Mouse (Mus musculus): ENCODE data around the gene Hoxc5.

Gene Hoxc5

DNA sequence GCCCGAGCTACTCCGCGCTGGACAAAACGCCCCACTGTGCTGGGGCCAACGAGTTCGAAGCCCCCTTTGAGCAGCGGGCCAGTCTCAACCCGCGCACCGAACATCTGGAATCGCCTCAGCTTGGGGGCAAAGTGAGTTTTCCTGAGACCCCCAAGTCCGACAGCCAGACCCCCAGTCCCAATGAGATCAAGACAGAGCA lies at the start of gene Hoxc5:
Hoxc5 (plus strand) TSS at position 132 of the 199 bp plus-strand sequence.
- no peak for DNase-seq (ENCODE audit: extremely low read depth, low read depth)

DNA sequence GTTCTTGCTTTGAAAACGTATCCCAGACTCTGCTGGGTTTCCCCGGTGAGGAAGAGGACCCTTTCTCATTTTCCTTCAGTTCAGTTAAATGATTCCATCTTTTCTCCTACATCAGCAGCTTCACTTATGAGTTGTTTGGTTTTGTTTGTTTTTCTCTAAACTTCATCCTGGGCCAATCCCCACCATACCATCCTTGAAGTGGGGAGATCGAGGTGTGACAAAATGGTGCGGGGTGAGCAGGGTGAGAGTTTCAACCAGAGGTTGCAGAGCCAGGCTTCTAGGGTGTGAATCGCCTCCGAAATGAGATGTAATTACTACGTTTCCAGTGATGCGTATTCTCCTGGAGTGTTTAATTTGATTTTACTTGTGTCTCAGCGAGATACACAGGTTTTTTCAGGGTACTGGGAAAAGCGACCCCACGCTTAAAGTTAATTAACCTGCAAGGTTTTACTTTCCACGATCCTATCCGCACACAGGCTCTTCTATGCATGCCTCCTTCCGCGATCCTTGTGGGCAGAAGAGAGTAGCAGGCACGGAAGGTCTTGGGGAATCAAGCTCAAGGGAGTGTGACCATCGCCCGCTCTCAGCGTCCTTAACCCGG lies 49.2 kb upstream of the Hoxc5 start:
- no peak for DNase-seq (ENCODE audit: extremely low read depth, low read depth)

DNA sequence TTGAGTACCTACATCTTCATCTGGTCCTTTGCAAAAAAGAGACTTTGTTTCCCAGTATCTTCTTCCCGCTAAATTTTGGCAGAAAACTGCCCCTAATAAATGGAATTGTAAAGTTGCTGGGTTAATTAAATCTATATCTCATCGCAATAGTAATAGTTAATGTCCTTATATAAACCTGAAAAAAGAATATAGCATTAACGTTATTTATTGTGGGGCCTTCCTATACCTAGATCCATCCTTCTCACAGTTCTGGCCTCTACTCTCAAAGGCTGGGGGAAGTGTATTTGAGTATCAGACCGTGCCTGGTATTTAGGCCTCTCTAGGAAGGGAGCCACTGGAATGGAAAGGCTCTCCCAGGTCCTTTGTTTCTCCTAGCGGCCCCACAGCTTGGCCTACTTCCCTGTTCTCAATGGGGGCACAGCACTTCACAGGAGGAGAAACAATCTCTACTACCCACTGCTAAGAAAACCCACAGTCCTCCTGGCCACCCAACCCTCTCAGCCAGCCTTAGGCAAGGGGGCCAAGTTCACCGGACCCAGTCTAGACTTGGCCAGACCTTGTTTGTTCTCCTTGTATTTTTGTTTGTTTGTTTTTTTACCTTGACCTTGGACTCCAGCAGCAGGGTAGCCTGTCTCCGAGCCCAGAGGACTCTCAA lies 48.5 kb upstream of the Hoxc5 start:
- no peak for DNase-seq (ENCODE audit: extremely low read depth, low read depth)

DNA sequence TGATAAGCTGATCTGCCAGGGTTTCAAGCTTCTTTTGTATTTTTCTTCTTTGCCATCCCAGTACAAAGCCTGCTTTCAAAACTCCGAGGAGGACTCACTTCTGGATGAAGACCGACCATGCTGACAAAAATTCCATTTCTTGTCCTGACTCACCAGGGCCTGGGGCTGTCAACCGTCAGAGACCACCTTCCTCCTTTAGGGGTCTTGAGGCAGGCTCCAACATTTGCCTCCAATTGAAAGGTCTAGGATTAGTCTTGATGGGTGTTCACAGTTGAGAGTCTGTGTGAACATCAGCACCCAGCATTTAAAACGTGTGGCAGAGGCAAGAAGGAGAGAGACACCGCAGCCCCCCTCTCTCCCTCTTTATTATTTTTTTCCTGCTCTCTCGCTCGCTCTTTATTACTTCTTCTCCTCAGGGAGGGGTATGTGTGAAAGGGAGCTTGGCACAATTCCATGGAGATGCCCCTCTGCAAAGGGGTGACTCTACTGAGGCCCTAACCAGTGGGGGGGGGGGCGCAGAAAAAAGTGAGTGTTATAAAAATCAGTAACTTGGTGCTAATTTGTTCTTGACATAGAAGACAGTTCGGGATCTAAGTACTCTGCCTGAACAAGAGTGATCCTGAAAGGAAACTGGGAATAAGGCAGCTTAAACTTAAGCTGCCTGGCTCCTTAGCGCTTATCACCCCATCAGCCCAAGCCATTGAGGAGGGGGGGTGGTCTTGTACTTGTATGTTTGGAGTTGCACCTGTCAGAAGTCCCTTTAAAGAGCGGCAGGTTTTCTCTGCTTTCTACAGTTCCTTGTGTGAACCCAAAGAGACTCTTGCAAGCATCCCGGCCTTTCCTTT lies 47.7 kb upstream of the Hoxc5 start:
- no peak for DNase-seq (ENCODE audit: extremely low read depth, low read depth)

DNA sequence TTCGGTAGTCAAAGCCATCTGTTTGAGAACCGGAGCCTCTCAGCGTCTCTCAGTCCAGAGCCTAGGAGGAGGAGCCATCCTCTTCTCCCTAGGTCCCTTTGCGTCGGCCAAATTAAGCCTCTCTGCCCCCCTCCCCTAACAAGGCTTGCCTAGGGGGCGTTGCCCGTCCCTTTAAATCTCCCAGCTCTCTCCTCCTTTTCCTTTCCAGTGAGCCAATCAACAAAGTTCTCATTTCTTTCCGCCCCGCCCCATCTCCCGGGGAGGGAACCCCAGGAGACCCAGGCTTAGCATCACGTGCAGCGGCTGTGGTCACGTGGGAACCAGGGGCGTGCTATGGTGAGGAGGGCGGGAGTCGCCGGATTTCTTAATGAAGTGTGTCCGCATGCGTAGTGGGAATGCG lies 46.6 kb upstream of the Hoxc5 start:
- DNase-seq (ENCODE audit: extremely low read depth, low read depth), result no peak

DNA sequence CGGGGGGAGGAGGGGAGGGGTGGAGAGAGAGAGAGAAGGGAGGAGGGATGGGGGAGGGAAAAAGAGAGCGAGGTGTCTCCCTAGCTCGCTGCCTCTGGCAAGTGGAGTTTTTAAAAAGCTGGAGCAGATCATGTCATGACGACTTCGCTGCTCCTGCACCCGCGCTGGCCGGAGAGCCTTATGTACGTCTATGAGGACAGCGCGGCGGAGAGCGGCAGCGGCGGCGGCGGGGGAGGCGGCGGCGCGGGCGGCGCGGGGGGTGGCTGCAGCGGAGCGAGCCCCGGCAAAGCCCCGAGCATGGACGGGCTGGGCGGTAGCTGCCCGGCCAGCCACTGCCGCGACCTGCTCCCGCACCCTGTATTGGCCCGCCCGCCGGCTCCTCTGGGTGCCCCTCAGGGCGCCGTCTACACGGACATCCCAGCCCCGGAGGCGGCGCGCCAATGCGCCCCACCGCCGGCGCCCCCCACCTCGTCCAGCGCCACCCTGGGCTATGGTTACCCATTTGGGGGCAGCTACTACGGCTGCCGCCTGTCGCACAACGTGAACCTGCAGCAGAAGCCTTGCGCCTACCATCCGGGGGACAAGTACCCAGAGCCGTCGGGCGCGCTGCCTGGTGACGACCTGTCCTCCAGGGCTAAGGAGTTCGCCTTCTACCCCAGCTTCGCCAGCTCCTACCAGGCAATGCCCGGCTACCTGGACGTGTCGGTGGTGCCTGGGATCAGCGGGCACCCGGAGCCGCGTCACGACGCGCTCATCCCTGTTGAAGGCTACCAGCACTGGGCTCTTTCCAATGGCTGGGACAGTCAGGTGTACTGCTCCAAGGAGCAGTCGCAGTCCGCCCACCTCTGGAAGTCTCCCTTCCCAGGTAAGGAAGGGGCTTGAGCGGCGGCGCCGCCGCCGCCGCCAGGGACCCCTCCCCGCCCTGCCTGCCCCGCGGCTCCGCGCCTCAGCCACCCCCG lies 45.9 kb upstream of the Hoxc5 start, which contains the start of gene Hoxc13:
Hoxc13 (plus strand) TSS at position 51 of the 959 bp plus-strand sequence.
- DNase-seq (ENCODE audit: extremely low read depth, low read depth), result no peak

DNA sequence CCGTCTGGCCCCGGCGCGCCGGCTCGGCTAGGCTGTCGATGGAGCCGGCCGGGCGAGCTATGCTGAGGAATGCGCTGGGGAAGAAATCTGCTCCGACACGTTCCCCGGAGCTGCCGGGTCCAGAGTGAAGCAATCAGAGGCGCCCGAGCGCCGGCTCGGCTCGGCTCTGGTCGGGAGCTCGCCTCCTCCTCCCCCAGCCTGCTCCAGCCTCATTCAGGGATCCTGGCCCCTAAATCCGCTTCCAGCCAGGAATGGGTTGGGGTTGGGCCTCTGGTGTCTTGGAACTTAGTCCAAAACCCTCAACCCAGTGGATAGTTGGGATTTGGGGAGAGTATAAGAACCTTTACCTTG lies 45.3 kb upstream of the Hoxc5 start:
- DNase-seq (ENCODE audit: extremely low read depth, low read depth), result no peak

DNA sequence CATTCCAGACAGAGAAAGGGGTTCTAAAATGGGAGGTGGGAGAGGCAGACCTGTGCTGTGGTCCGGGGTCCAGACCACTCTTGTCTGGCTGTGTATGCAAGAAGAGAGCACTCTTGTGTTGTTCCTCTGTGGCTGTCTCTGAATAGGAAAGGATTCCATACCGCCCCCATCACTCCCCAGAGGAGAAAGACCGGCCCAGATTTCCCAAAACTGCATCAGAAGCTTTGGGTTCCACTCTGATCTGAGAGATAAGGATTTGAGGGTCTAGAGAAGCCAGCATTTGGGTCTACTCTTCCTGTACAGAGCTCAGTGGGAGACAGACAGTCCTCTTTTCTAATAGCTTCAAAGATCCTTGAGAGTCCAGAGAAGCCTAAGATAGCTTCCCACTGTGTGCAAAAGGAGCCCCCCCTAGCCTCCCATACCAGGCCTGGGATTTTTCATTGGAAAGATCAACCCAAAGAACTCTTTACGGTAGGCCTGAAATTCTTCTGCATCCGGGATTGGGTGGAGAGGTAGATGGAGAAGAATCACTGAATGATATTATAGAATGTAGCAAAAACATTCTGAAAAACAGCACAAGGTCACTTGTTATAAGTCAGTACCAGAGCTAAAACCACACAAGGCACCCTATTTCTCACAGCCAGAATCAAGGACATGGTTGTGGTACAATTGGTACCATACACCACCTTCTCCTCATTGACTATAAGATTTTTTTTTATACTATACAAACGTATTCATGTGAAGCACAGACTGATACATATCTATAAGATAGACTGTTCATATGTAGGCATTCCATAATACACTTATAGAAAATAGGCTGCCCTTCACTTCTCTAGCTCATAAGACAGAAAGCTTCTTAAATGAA lies 44.4 kb upstream of the Hoxc5 start:
- no peak for DNase-seq (ENCODE audit: extremely low read depth, low read depth)

DNA sequence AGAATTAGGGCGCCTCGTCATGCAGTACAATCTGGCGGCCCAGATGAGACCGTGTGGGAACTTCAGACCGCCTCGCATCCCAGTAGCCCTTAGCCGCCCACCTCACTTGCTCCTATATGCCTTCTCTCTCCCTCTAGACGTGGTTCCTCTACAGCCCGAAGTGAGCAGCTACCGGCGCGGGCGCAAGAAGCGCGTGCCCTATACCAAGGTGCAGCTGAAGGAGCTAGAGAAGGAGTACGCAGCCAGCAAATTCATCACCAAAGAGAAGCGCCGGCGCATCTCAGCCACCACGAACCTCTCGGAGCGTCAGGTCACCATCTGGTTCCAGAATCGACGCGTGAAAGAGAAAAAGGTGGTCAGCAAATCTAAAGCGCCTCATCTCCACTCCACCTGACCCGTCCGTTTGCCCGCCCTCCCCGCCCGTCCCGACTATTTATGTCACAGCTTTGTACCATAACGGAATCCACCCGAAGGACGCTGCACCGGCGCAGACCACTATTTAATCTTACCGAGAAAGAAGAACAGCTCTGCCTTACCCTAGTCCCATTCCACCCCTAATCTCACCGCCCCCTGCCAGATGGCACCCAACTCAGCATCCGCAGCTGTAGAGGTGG lies 40.1 kb upstream of the Hoxc5 start:
- no peak for DNase-seq (ENCODE audit: extremely low read depth, low read depth)

DNA sequence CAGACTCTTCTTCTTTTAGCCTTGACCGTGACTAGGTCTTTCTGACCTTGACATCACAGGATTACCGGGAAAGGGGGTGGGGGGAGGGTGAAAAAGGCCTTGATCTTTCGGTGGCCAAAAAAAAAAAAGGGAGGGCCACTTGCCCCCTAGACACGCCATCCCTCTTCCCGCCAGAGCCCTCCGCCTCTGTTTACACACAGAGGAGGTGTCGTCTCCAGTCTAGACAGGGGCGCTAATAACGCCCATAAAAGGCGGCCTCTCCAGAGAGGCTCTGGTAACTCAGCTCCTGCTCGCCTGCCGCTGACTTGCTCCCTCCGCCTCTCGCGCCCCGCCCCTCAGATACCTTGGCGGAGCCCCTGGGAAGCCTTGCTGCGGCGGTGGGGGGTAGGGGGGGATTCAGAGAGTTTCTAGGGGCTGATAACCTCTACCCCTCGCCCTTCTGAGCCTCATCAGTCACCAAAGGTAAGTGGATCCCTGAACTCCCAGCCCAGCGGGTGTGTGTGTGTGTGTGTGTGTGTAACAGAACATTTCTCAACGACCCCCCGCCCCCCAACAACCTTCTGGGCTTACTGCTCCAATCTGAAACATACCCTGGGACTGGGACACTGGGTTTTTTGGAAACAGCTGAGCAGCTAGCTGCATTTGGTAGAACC lies 35.4 kb upstream of the Hoxc5 start:
- no peak for DNase-seq (ENCODE audit: extremely low read depth, low read depth)

DNA sequence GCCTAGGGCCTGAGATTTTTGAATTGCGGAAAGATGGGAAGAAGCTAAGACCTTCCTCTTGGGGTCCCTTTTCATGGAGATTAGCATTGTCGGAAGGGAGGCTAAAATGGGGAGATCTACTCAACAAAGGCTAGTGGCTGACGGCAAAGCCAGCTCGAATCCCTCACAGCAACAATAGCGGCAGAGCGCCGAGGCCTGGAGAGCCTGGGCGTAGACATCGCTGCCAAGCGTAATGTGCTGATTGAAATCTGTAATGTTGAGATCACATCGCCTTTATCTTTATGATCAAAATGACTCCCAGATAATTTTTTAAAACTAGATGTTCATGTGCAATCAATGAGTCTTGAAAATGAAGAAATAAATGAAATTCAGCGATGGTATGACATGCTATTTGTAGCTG lies 32.8 kb upstream of the Hoxc5 start:
- no peak for DNase-seq (ENCODE audit: extremely low read depth, low read depth)

DNA sequence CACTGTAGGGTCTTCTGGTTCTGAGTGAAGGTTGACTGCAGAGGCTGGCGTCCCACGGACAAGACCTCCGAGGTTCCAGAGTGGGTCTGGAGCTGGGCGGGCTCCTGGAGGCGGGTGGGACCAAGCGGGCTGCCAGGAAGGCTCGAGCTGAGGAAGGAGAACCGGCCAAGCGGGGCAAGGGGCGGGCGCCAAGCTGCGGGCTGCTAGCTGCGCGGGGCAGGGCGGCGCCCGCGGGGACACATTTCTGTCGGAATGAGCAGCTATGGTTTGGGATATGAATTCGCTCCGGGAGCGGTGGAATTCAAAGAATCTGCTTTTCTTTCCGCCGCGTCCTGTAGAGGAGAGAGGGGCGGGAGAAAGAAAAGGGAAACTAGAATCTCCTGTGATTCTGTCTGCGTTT lies 32.3 kb upstream of the Hoxc5 start:
- DNase-seq (ENCODE audit: extremely low read depth, low read depth), result no peak

DNA sequence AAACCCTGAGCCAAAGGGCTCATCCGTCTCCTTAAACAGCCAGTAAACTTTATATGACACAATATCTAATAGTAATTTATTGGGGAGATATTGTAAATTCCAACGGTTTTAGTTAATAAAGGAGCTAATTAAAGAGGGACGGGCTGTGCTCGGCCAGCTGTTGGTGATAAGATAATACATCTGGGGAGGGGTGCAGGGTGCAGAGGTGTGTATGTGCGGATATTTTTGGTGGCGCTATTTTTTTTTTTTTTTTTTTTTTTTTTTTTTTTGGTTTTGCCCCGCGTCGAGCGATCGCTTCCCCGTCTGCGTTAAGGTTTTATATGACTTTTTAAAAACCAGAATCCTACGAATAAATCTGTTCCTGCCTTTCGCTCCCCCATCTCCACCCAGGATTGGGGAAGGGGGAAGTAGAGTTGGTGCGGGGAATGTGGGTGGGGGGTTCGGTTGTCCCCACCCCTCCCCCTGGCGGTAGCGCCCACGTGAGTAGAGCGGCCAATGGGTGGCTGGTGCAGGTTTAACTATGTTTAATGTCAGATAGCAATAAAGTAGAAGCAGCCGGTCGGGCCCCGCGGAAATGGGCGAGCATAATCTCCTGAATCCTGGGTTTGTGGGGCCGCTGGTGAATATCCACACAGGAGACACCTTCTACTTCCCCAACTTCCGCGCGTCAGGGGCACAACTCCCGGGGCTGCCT lies 30.8 kb upstream of the Hoxc5 start, which contains the start of gene Hoxc12:
Hoxc12 (plus strand) TSS at position 479 of the 694 bp plus-strand sequence.
- no peak for DNase-seq (ENCODE audit: extremely low read depth, low read depth)

DNA sequence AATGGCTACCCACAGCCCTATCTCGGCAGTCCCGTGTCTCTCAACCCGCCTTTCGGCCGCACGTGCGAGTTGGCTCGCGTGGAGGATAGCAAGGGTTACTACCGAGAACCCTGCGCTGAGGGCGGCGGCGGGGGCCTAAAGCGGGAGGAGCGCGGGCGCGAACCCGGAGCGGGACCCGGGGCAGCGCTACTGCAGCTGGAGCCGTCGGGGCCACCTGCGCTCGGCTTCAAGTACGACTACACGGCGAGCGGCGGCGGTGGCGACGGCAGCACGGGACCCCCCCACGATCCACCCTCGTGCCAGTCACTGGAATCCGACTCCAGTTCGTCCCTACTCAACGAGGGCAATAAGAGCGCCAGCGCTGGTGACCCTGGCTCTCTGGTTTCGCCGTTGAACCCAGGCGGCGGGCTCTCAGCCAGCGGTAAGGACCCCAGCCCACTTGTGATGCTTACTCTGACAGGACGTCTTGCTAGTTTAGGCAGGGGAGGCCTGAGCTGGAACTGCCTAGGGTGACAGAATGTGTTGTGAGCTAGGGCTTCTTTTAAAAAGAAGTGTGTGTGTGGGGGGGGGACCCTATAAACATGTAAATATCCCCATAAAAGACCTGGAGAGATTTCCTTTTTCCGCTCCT lies 30.1 kb upstream of the Hoxc5 start:
- DNase-seq (ENCODE audit: extremely low read depth, low read depth), result no peak

DNA sequence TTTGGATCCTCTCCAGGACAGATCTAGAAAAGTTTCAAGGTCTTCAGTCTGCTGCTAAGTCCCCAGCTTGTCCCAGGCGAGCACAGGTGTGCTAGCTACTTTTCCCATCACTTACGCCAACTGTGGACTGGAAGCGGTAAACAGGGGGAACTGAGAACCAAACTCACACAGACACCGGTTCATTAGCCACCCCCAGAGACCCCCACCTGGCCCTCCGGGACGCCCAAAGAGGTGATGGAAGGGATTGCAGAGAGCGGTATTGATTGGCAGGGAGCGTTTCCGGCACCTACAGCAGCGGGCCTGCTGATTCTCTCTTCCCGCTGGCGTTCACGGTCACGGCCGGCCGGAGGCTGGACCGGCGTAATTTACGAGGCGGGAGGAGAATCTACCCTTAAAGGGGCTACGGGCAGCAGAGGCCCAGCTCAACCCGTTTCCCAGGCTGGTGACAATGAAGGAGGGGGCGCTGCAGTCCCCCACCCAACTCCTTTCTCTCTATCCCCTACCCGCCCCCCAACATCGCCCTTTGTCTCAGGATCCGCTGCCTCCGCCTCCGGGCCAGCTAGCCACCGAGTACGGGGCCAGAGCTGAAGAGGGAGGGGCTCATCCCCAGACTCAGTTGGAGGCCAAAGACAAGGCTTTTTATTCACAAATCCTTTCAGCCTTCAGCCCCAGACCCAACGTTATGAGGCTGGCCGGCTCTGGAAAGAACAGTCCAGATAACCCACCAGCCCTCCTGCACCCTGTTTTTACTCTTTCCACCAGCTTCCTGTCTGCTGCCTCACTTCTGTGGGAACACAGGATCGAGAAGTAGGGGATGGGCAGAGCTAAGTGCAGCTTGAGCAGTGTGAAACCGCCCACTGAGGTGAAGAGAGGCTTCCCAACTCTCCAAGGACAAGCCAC lies 27.7 kb upstream of the Hoxc5 start:
- DNase-seq (ENCODE audit: extremely low read depth, low read depth), result no peak

DNA sequence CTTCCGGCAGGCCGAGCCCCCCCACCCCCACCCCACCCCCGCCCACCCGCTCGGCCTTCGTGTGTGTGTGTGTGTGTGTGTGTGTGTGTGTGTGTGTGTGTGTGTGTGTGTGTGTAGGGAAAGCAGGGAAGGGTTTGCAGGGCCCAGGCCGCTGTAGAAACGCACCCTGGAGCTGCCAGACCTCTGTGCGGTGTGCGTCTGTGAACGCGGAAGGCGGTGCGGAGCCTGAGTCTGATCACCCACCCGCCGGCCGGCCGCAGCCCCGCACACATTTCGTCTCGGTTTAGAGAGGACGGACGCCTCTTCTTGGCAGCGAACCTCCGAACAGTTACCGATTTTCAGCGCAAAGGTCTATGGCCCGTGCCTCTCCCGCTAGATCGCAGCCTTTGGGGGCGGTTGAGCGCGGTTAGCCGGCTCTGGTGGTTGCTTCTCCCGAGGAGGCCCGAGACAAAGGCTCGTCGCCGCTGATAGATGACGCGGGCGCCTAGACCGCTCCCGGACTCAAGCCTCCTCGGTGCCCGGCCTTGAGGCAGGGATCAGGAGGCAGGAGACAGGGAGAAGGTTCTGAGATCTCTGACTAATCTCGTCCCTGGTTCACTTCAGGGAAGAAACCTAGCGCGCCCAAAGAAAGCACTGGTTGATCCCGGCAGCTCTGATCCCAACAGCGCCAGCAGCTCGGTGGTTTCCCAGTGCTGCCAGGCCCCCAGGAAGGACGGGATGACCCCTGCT lies 24.3 kb upstream of the Hoxc5 start:
- DNase-seq (ENCODE audit: extremely low read depth, low read depth), result no peak

DNA sequence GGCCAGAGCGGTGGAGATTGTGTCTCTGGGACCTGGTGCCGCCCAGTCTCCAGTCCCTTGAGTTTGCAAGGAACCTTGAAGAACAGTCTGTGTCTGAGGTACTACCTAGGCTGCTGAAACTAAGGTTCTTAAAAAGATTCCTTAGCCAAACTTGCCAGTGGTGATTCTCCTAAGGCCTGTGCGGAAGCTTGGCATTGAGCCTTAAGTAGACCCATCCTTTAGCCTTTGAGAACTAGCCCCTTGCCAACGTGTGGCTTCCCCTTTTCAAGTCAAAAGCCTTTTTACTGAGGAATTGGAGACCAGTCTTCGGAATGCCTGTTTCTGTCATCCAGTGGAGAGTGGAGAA lies 23.8 kb upstream of the Hoxc5 start:
- DNase-seq (ENCODE audit: extremely low read depth, low read depth), result no peak
